Mouse (Mus musculus) fat pad, adult 2 months (tissue): ENCODE results near the gene Gm20388.

Experiments
- DNase-seq: peaks from one replicate; pipeline ENCODE4 v3.0.0-alpha.2; 2011; ENCODE audit warnings: low read depth, low spot score; ENCODE audit errors: extremely low read depth

Gm20388 gene

GRCm38 (mm10) chr8:121685419-121685818 is 1774.8 kb downstream of the Gm20388 start:
- DNase-seq, result no peak

- DNase-seq, result no peak
These were observed 1777.0 kb downstream of the Gm20388 start for GRCm38 (mm10) chr8:121687455-121688161.

- no peak for DNase-seq
These were observed 1777.9 kb downstream of the Gm20388 start for GRCm38 (mm10) chr8:121688496-121688895.

- DNase-seq, result no peak
These were observed 1783.8 kb downstream of the Gm20388 start for GRCm38 (mm10) chr8:121694453-121694852.

GRCm38 (mm10) chr8:121695585-121696184 is 1785.0 kb downstream of the Gm20388 start:
- DNase-seq, result peak; percentile 8

GRCm38 (mm10) chr8:121697735-121698614 is 1787.3 kb downstream of the Gm20388 start:
- no peak for DNase-seq

- no peak for DNase-seq
These were observed 1788.0 kb downstream of the Gm20388 start for GRCm38 (mm10) chr8:121698615-121699101.

GRCm38 (mm10) chr8:121699936-121700335 is 1789.3 kb downstream of the Gm20388 start:
- no peak for DNase-seq

GRCm38 (mm10) chr8:121705174-121705573 is 1794.5 kb downstream of the Gm20388 start:
- no peak for DNase-seq

GRCm38 (mm10) chr8:121706956-121707355 is 1796.3 kb downstream of the Gm20388 start:
- DNase-seq, result no peak

- DNase-seq, result no peak
These were observed 1797.8 kb downstream of the Gm20388 start for GRCm38 (mm10) chr8:121708406-121708805.

- no peak for DNase-seq
These were observed 1806.9 kb downstream of the Gm20388 start for GRCm38 (mm10) chr8:121717502-121717901.

GRCm38 (mm10) chr8:121717982-121718425 is 1807.4 kb downstream of the Gm20388 start:
- DNase-seq, result no peak

- no peak for DNase-seq
These were observed 1808.3 kb downstream of the Gm20388 start for GRCm38 (mm10) chr8:121718925-121719324.

GRCm38 (mm10) chr8:121721072-121721471 is 1810.4 kb downstream of the Gm20388 start:
- DNase-seq, result no peak

- no peak for DNase-seq
These were observed 1813.2 kb downstream of the Gm20388 start for GRCm38 (mm10) chr8:121723846-121724245.

GRCm38 (mm10) chr8:121727164-121727563 is 1816.5 kb downstream of the Gm20388 start:
- no peak for DNase-seq

- DNase-seq, result no peak
These were observed 1818.7 kb downstream of the Gm20388 start, which contains the start of gene Jph3 for GRCm38 (mm10) chr8:121729323-121729722. Gene Jph3, plus strand, starts transcription at chr8:121729623.

- no peak for DNase-seq
These were observed 1819.1 kb downstream of the Gm20388 start for GRCm38 (mm10) chr8:121729754-121730153.

- no peak for DNase-seq
These were observed 1819.5 kb downstream of the Gm20388 start for GRCm38 (mm10) chr8:121730170-121730569.

GRCm38 (mm10) chr8:121730646-121731045 is 1820.0 kb downstream of the Gm20388 start:
- no peak for DNase-seq
